Mouse (Mus musculus) hindbrain, embryonic 10.5 days (tissue): Measurements from ENCODE around the gene Krt31. TPM values are rescaled to one million over a fixed set of nuclear protein-coding genes. Genes with fewer than 3 reads are reported as not detected.

Experiments
- DNase-seq: peaks from one replicate; pipeline ENCODE4 v3.0.0-alpha.2; 2017; ENCODE audit warnings: low spot score
- H3K27ac ChIP-seq: fragments of 300-500 bp; sonication (generic); 2 replicates; pipeline ENCODE4 v1.5.1; 2016; ENCODE audit warnings: mild to moderate bottlenecking, moderate library complexity
- H3K27me3 ChIP-seq: fragments of 300-500 bp; sonication (generic); 2 replicates; pipeline ENCODE4 v1.6.1; 2016; ENCODE audit warnings: mild to moderate bottlenecking; ENCODE audit not compliant: poor library complexity, insufficient read depth, severe bottlenecking
- H3K36me3 ChIP-seq: fragments of 300-500 bp; sonication (generic); 2 replicates; pipeline ENCODE4 v1.6.1; 2016; ENCODE audit warnings: mild to moderate bottlenecking, moderate library complexity
- H3K4me1 ChIP-seq: fragments of 300-500 bp; sonication (generic); replicated peaks from 2 replicates; pipeline ENCODE4 v1.6.1; 2016; ENCODE audit warnings: mild to moderate bottlenecking
- H3K4me3 ChIP-seq: fragments of 300-500 bp; sonication (generic); 2 replicates; pipeline ENCODE4 v1.5.1; 2016; ENCODE audit warnings: mild to moderate bottlenecking, moderate library complexity
- H3K9me3 ChIP-seq: fragments of 300-500 bp; sonication (generic); 2 replicates; pipeline ENCODE4 v1.6.1; 2016; ENCODE audit warnings: mild to moderate bottlenecking, moderate library complexity
- WGBS: fragments of 180-500 bp; shearing (Covaris S2); methylation state at CpG from one replicate; pipeline ENCODE4 v1.1.7; 2016; 5-methylcytosine and 5-hydroxymethylcytosine counted together
- polyA plus RNA-seq: library from polyadenylated mRNA; unstranded; fragments of >200 nt; fragmentation: Nextera tagmentation; extraction: Ambion mirVana; gene quantifications from 2 replicates; pipeline ENCODE4 v1.2.1, GENCODE M21; 2016

The Krt31 gene
- polyA plus RNA-seq, 1 experiment from 2014 or later: not detected

DNA sequence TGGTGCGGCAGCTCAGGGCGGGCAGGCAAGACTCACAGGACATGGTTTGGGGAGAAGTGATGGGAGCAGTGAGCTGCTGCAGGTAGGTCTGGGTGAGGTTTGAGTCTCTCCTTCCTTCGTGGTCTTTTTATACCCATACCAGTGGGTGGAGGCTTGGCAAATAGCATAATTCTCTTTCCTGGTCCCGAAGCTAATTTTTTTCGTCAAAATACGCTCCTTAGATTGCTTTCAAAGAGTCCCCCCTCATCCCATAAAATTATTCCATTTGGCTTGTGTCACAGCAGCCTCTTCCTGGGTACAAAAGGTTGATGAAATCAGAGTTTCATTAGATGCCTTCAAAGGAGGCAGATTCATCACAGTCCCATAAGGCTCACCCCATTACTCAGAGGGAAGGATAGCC is 8.9 kb downstream of the Krt31 start, which contains the start of gene Krt34:
TSS of gene Krt34 (minus strand) at position 101 of the 400 bp plus-strand sequence.
- no peak within 1 kb of the TSS for H3K27ac ChIP-seq
- no peaks in the 10 kb centered on the region for H3K9me3 ChIP-seq
- no peaks in the 10 kb centered on the region for H3K36me3 ChIP-seq
- DNase-seq: no peak
- no peaks in the 10 kb centered on the region for H3K27me3 ChIP-seq
- WGBS: 87% methylated on average over 6 of the region's 6 CpGs
- H3K4me3 ChIP-seq: no peak within 1 kb of the TSS
- H3K4me1 ChIP-seq: no peaks in the 10 kb centered on the region

DNA sequence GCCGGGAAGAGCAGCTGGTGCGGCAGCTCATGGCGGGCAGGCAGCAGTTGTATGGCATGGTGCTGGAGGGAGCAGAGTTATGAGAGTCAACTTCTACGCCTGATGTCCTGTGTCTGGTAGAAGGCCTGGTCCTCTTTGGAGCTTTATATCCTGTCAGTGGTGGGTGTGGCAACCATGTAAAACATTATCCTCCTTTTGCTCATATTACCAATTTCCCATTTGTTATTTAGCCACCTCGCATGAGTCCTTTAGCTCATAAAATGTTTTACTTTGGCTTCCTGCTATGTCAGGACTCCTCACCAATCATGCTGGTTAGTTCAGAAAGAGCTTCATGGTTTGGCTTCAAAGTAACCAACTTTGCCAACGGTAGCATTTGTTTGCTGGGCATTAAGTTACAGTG is 20.6 kb downstream of the Krt31 start, which contains the start of gene Krt33b:
TSS of gene Krt33b (minus strand) at position 101 of the 400 bp plus-strand sequence.
- Histone ChIP-seq H3K27me3 (no peaks in the 10 kb centered on the region), H3K4me3 (no peak within 1 kb of the TSS), H3K27ac (no peak within 1 kb of the TSS), H3K36me3 (no peaks in the 10 kb centered on the region), H3K4me1 (peaks cover 5% of the 10 kb centered on the region), H3K9me3 (no peaks in the 10 kb centered on the region)
- DNase-seq: no peak
- WGBS: 92% methylated on average over 6 of the region's 6 CpGs

DNA sequence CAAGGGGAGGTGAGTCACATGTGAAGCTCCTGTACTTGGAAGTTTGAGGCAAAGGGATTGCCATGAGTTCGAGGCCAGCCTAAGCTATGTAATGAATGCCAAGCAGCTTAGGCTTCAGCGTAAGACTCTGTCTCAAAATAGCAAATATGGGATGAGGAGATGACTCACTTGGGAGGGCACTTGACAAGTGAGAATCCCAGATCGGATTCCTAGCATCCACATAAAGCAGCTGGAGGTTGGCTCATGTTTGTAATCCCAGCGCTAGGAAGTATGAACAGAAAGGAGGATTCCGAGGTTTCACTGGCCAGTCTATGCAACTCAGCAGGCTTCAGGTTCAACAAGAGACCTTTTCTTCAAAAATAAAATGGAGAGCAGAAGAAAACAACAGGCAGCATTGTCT is 28.9 kb downstream of the Krt31 start:
- 82% methylated on average over 5 of the region's 5 CpGs for WGBS
- H3K4me1 ChIP-seq: peaks cover 5% of the 10 kb centered on the region
- H3K27ac ChIP-seq: no peak overlapping the region
- H3K36me3 ChIP-seq: no peaks in the 10 kb centered on the region
- H3K9me3 ChIP-seq: no peaks in the 10 kb centered on the region
- no peak for DNase-seq
- H3K27me3 ChIP-seq: no peaks in the 10 kb centered on the region
- no peak overlapping the region for H3K4me3 ChIP-seq

GRCm38 (mm10) chr11:100019466-100019865 is 30.9 kb downstream of the Krt31 start:
- H3K27ac ChIP-seq: no peak overlapping the region
- 97% methylated on average over 1 of the region's 1 CpGs for WGBS
- no peak for DNase-seq
- H3K36me3 ChIP-seq: no peaks in the 10 kb centered on the region
- no peak overlapping the region for H3K4me3 ChIP-seq
- H3K4me1 ChIP-seq: no peaks in the 10 kb centered on the region
- H3K9me3 ChIP-seq: no peaks in the 10 kb centered on the region
- no peaks in the 10 kb centered on the region for H3K27me3 ChIP-seq

GRCm38 (mm10) chr11:100016112-100016511 is 34.2 kb downstream of the Krt31 start, which contains the start of gene Krt33a:
TSS of gene Krt33a (minus strand) at chr11:100016212.
- Histone ChIP-seq H3K4me1 (no peaks in the 10 kb centered on the region), H3K36me3 (no peaks in the 10 kb centered on the region), H3K4me3 (no peak within 1 kb of the TSS), H3K9me3 (no peaks in the 10 kb centered on the region), H3K27ac (no peak within 1 kb of the TSS), H3K27me3 (no peaks in the 10 kb centered on the region)
- WGBS: 80% methylated on average over 4 of the region's 4 CpGs
- DNase-seq: no peak

DNA sequence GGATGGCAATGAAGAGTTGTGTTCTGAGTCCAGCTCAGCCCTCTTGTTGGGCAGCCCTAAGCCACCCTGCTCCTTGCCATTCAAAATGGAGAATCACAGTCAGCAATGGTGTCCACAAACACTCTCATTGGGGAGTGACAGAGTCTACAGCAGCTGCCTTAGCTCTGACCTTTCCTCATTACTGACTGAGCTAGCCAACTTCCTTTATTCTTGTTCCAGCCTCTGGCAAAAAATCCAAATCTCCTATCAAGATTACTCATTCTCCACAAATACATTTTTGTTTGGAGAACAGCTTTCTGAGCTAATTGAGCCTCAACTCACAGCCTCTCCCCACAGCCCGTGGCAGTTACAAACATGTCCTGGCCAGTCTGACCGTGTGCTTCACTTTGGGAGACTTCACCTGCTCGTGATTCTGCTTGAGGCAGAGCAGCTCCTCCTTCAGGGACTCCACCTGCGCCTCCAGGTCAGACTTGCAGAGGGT is 36.6 kb downstream of the Krt31 start:
- Histone ChIP-seq H3K9me3 (no peaks in the 10 kb centered on the region), H3K4me3 (no peak overlapping the region), H3K27ac (no peak overlapping the region), H3K27me3 (no peaks in the 10 kb centered on the region), H3K36me3 (no peaks in the 10 kb centered on the region), H3K4me1 (no peaks in the 10 kb centered on the region)
- 84% methylated on average over 4 of the region's 4 CpGs for WGBS
- DNase-seq: no peak

DNA sequence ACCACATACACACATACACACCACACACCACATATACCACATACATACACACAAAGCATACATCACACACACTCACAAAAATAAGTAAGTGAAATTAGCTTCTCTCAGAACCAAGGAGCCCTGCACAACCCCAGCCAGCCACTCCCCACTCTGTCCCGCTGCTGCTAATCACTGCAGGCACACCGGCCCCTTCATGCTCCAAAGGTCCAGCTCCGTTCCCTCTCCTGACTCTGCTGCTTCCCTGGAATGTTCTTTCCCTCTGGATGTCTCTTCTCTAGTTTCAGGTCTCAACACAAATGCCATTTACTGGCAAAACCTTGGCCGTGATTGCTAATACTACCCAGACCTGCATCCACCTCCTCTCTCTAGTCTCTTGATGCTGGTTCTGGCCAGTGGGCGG is 39.7 kb downstream of the Krt31 start:
- WGBS: 81% methylated on average over 5 of the region's 5 CpGs
- Histone ChIP-seq H3K27me3 (no peaks in the 10 kb centered on the region), H3K9me3 (no peaks in the 10 kb centered on the region), H3K4me1 (no peaks in the 10 kb centered on the region), H3K4me3 (no peak overlapping the region), H3K27ac (no peak overlapping the region), H3K36me3 (no peaks in the 10 kb centered on the region)
- no peak for DNase-seq

DNA sequence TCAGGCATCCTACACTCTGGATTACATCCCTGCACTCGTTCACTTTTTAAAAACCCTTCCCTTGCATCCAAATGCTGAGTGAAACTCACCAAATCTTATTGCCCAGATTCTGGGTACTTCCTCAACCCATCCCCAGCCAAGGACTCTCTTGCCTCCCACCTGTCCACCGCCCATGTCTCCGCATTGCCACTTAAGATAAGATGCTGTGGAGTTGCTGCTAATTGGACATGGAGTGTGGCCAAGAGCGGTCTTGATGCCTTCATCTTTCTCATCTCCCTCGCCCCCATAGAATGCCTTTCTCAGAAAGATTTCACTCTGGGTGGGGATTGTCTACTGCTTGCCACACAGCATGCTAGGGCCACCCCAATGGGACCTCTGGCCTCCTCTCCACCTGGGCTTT is 42.0 kb downstream of the Krt31 start:
- H3K27me3 ChIP-seq: no peaks in the 10 kb centered on the region
- no peaks in the 10 kb centered on the region for H3K36me3 ChIP-seq
- no peak for DNase-seq
- H3K27ac ChIP-seq: no peak overlapping the region
- no peaks in the 10 kb centered on the region for H3K4me1 ChIP-seq
- WGBS: 90% methylated on average over 5 of the region's 5 CpGs
- no peaks in the 10 kb centered on the region for H3K9me3 ChIP-seq
- no peak overlapping the region for H3K4me3 ChIP-seq

DNA sequence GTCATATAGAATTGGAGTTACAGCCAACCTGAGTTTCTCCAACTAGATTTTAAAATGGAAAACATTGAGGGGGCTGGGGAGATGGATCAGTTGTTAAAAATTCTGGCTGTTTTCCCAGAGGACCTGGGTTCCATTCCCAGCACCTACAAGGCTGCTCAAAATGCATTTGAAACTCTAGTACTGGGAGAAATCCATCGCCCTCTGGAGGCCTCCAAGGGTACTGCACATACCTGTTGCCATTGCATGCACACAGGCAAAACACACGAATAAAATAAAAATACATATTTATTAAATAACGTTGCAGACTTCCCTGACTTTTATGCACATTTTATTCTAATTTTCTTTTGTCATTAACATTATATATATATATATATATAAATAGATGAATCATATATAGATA is 43.7 kb downstream of the Krt31 start:
- no peak overlapping the region for H3K27ac ChIP-seq
- 49% methylated on average over 3 of the region's 3 CpGs for WGBS
- no peak overlapping the region for H3K4me3 ChIP-seq

GRCm38 (mm10) chr11:100005905-100006304 is 44.4 kb downstream of the Krt31 start:
- DNase-seq: no peak
- no peak overlapping the region for H3K27ac ChIP-seq
- H3K36me3 ChIP-seq: no peaks in the 10 kb centered on the region
- H3K4me1 ChIP-seq: no peaks in the 10 kb centered on the region
- H3K4me3 ChIP-seq: no peak overlapping the region
- H3K27me3 ChIP-seq: no peaks in the 10 kb centered on the region
- H3K9me3 ChIP-seq: no peaks in the 10 kb centered on the region
- WGBS: 89% methylated on average over 8 of the region's 8 CpGs

More for the DNA sequence above, 43.7 kb downstream of the Krt31 start:
- Histone ChIP-seq H3K9me3 (no peaks in the 10 kb centered on the region), H3K4me1 (no peaks in the 10 kb centered on the region), H3K36me3 (no peaks in the 10 kb centered on the region), H3K27me3 (no peaks in the 10 kb centered on the region)
- DNase-seq: no peak

DNA sequence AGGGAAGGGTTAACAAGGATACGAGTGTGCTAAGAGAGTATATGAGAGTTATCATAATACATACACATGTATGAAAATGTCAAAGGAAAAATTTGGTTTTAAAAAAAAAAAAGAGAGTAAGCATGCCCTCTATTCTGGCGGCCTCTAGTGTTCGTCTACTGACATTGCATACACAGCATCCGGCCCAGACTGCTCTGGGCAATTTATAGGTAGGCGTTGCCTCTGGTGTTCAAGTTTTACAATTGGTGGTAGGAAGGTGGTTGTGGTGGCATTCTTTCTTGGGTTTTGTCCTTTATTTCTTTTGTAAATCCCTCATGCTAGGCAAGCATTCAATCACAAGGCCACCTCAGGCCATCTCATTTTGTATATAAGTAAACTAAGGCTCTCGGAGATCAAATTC is 45.5 kb downstream of the Krt31 start:
- Histone ChIP-seq H3K27me3 (no peaks in the 10 kb centered on the region), H3K9me3 (no peaks in the 10 kb centered on the region), H3K4me1 (no peaks in the 10 kb centered on the region), H3K36me3 (no peaks in the 10 kb centered on the region), H3K27ac (no peak overlapping the region), H3K4me3 (no peak overlapping the region)
- WGBS: 31% methylated on average over 6 of the region's 6 CpGs
- DNase-seq: peak; percentile 31

DNA sequence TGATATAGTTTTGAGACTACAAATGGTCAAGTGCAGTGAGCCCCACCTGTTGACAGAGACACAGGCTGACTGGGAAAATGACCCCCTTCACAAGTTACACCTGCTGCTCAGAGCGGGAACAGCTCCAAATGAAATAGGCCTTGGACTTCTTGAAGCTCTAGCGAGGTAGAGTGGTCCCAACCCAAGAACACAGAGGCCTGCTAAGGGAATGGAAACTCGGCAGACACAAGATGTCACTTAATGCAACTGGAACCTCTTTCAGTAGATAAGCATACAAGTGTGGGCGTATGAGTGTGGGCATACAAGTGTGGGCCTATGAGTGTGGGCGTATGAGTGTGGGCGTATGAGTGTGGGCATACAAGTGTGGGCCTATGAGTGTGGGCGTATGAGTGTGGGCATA is 51.3 kb downstream of the Krt31 start:
- H3K27me3 ChIP-seq: peaks cover 6% of the 10 kb centered on the region
- H3K27ac ChIP-seq: no peak overlapping the region
- no peaks in the 10 kb centered on the region for H3K9me3 ChIP-seq
- no peaks in the 10 kb centered on the region for H3K4me1 ChIP-seq
- H3K36me3 ChIP-seq: no peaks in the 10 kb centered on the region
- DNase-seq: no peak
- WGBS: 89% methylated on average over 7 of the region's 7 CpGs
- no peak overlapping the region for H3K4me3 ChIP-seq
